9 mouse cellular contexts compared by ENCODE assay signal in genomic region chr5:117304947-117305346, GRCm38 (mm10). TPM values are rescaled to one million over a fixed set of nuclear protein-coding genes. Genes with fewer than 3 reads are reported as not detected.
DNase-seq lines count a peak whose midpoint lies in the region; ATAC-seq lines count a peak whose summit lies in the region.
"Had no signal": no experiment of that assay in that cellular context is flagged by ENCODE, and none has a peak within 500 bp of the region (broad histone marks: within the 10 kb centered on the region; RNA-seq: fewer than 3 reads in every experiment).

No protein-coding gene starts in this region.

- no peak overlapping the region for H3K27ac ChIP-seq in forebrain, embryonic 14.5 days (ENCODE audit: low read depth, low read length)
- H3K27ac ChIP-seq in forebrain, embryonic 10.5 days = no peak overlapping the region
- H3K27ac ChIP-seq: limb, embryonic 12.5 days had no signal

- no peak overlapping the region for H3K4me3 ChIP-seq in forebrain, embryonic 14.5 days (ENCODE audit: low read depth, low read length)
- H3K4me3 ChIP-seq in forebrain, embryonic 10.5 days = no peak overlapping the region
- H3K4me3 ChIP-seq: limb, embryonic 12.5 days had no signal

- H3K36me3 ChIP-seq in forebrain, embryonic 14.5 days (ENCODE audit: control insufficient read depth, insufficient read depth, low read length) = no peaks in the 10 kb centered on the region
- H3K36me3 ChIP-seq in forebrain, embryonic 10.5 days (replicated peaks) = no peaks in the 10 kb centered on the region
- no peaks in the 10 kb centered on the region for H3K36me3 ChIP-seq in splenic B cell, adult 2 months (ENCODE audit: control insufficient read depth, insufficient read depth, low read length, poor library complexity, severe bottlenecking)
- H3K36me3 ChIP-seq: limb, embryonic 12.5 days had no signal

- no peaks in the 10 kb centered on the region for H3K9me3 ChIP-seq in forebrain, embryonic 14.5 days (replicated peaks; ENCODE audit: control insufficient read depth, low read length)
- peaks cover 6% of the 10 kb centered on the region; the same call in 1 of the 2 replicates for H3K9me3 ChIP-seq in forebrain, embryonic 10.5 days

- no peak overlapping the region for H3K9ac ChIP-seq in forebrain, embryonic 14.5 days (ENCODE audit: low read length)
- H3K9ac ChIP-seq: limb, embryonic 12.5 days had no signal

- H3K4me1 ChIP-seq in forebrain, embryonic 14.5 days (ENCODE audit: control insufficient read depth, insufficient read depth, low read length) = no peaks in the 10 kb centered on the region
- peaks cover 10% of the 10 kb centered on the region for H3K4me1 ChIP-seq in forebrain, embryonic 10.5 days
- H3K4me1 ChIP-seq: limb, embryonic 12.5 days had no signal

- no peak overlapping the region for H3K4me2 ChIP-seq in forebrain, embryonic 14.5 days (ENCODE audit: low read length)
- H3K4me2 ChIP-seq: limb, embryonic 12.5 days had no signal

- no peak for ATAC-seq in forebrain, embryonic 14.5 days
- ATAC-seq in monocyte, adult 5-6 weeks (replicated peaks; ENCODE audit: insufficient number of reproducible peaks, low FRiP score, low TSS enrichment, poor library complexity, severe bottlenecking) = peak; percentile 63; the same call in 1 of the 2 replicates

- DNase-seq in forebrain, embryonic 14.5 days (ENCODE audit: low spot score) = peak; percentile 78
- DNase-seq in forebrain, embryonic 10.5 days (ENCODE audit: extremely low spot score, low spot score) = no peak
- peak; percentile 93 for DNase-seq in R1 (ENCODE audit: low read depth, low spot score)
- peak; percentile 79 to 89 for DNase-seq in cerebellum, postnatal 25 days
- DNase-seq in heart, postnatal 10 days = peak; percentile 69 to 87
- DNase-seq in left cerebral cortex, adult 11 months (ENCODE audit: low spot score) = peak; percentile 46
- DNase-seq in splenic B cell, adult 2 months (ENCODE audit: low read depth, low spot score) = peak; percentile 82

- intact Hi-C loops in heart, postnatal 10 days (cut with DNase I) = loop anchor here (5.0 kb wide), 2 partner anchors 102 to 188 kb away; partner anchors contain the start of gene Suds3

- WGBS in forebrain, embryonic 14.5 days = 78% methylated on average over 7 of the region's 7 CpGs
- WGBS in forebrain, embryonic 10.5 days = 75% methylated on average over 7 of the region's 7 CpGs

- H3K27me3 ChIP-seq in forebrain, embryonic 14.5 days (replicated peaks; ENCODE audit: control insufficient read depth, insufficient read depth, low read length) = no peaks in the 10 kb centered on the region
- H3K27me3 ChIP-seq in forebrain, embryonic 10.5 days (ENCODE audit: poor library complexity, severe bottlenecking) = 0 out of 2 replicates have a peak, but pooled peaks cover 3% of the 10 kb centered on the region
- H3K27me3 ChIP-seq in splenic B cell, adult 2 months (ENCODE audit: control insufficient read depth, insufficient read depth, low read length, poor library complexity, severe bottlenecking) = no peaks in the 10 kb centered on the region
- H3K27me3 ChIP-seq: limb, embryonic 12.5 days had no signal

RNA-seq across cellular contexts. Expression of gene Vsig10, which starts 13.9 kb away (rescaled TPM):
- 0.69 and 1.1 TPM in 2 replicates for polyA plus RNA-seq in forebrain, embryonic 14.5 days (2014; fragmentation: Nextera tagmentation; extraction: Ambion mirVana)
- 3.4 and 4.3 TPM in 2 replicates for polyA plus RNA-seq in forebrain, embryonic 10.5 days (2016; fragmentation: Nextera tagmentation; extraction: Ambion mirVana)
- 10 to 100 TPM; 12.8 to 17.4 TPM for total RNA-seq in heart, postnatal 10 days (2021)
- total RNA-seq in monocyte, adult 5-6 weeks (2017) = 4.9 to 5.5 TPM (median 5.2 TPM) in 3 replicates

RNA-seq across cellular contexts. Expression of gene Pebp1, which starts 17.5 kb away (rescaled TPM):
- 1,292 and 1,314 TPM in 2 replicates for polyA plus RNA-seq in forebrain, embryonic 14.5 days (2014; fragmentation: Nextera tagmentation; extraction: Ambion mirVana)
- polyA plus RNA-seq in forebrain, embryonic 10.5 days (2016; fragmentation: Nextera tagmentation; extraction: Ambion mirVana) = 966 and 1,001 TPM in 2 replicates
- 100 to 1,000 TPM; 430 to 431 TPM for total RNA-seq in heart, postnatal 10 days (2021)
- 23.5 to 34.1 TPM (median 27.5 TPM) in 3 replicates for total RNA-seq in monocyte, adult 5-6 weeks (2017)

RNA-seq across cellular contexts. Expression of gene Wsb2, which starts 52.2 kb away (rescaled TPM):
- 115 and 180 TPM in 2 replicates for polyA plus RNA-seq in forebrain, embryonic 14.5 days (2014; fragmentation: Nextera tagmentation; extraction: Ambion mirVana)
- polyA plus RNA-seq in forebrain, embryonic 10.5 days (2016; fragmentation: Nextera tagmentation; extraction: Ambion mirVana) = 45.4 and 46.7 TPM in 2 replicates
- total RNA-seq in heart, postnatal 10 days (2021) = 100 to 1,000 TPM; 108 to 118 TPM
- 35.9 to 42.1 TPM (median 41.8 TPM) in 3 replicates for total RNA-seq in monocyte, adult 5-6 weeks (2017)

Comparison
In these comparisons a context has a peak if more than half of its experiments do, and no peak if none do; other contexts are left out.
1. RNA of gene Pebp1, which starts 17.5 kb away (total RNA-seq): 430 to 431 TPM in heart, postnatal 10 days; 23.5 to 34.1 TPM in monocyte, adult 5-6 weeks; every median in the first group is over 10 times any median in the second.